Mouse (Mus musculus) hindbrain, embryonic 12.5 days (tissue): ENCODE data around the gene Gm6710. TPM values are rescaled to one million over a fixed set of nuclear protein-coding genes. Genes with fewer than 3 reads are reported as not detected.
"Not testable (repeated sequence)": the region's sequence is repeated elsewhere in the genome, so short reads cannot be mapped to it uniquely, and the experiment has no call there.

Source experiments
- ATAC-seq: fragments of 200-750 bp; cut with Nextera tagmentation; 2 replicates; pipeline ENCODE4 v1.8.0; 2017; ENCODE audit warnings: moderate TSS enrichment; ENCODE audit not compliant: low FRiP score
- H3K27ac ChIP-seq: fragments of 300-500 bp; sonication (generic); 2 replicates; pipeline ENCODE4 v1.5.1; 2016; ENCODE audit warnings: mild to moderate bottlenecking
- H3K27me3 ChIP-seq: fragments of 300-500 bp; sonication (generic); 2 replicates; pipeline ENCODE4 v1.6.1; 2016; ENCODE audit warnings: mild to moderate bottlenecking
- H3K36me3 ChIP-seq: fragments of 300-500 bp; sonication (generic); 2 replicates; pipeline ENCODE4 v1.6.1; 2016; ENCODE audit warnings: mild to moderate bottlenecking
- H3K4me1 ChIP-seq: fragments of 300-500 bp; sonication (generic); 2 replicates; pipeline ENCODE4 v1.6.1; 2016
- H3K4me2 ChIP-seq: fragments of 300-500 bp; sonication (generic); replicated peaks from 2 replicates; pipeline ENCODE4 v1.6.1; 2016; ENCODE audit warnings: mild to moderate bottlenecking
- H3K4me3 ChIP-seq: fragments of 300-500 bp; sonication (generic); 2 replicates; pipeline ENCODE4 v1.5.1; 2016; ENCODE audit warnings: mild to moderate bottlenecking
- H3K9ac ChIP-seq: fragments of 300-500 bp; sonication (generic); 2 replicates; pipeline ENCODE4 v1.6.1; 2016; ENCODE audit warnings: mild to moderate bottlenecking, moderate library complexity
- H3K9me3 ChIP-seq: fragments of 300-500 bp; sonication (generic); replicated peaks from 2 replicates; pipeline ENCODE4 v1.6.1; 2016; ENCODE audit warnings: mild to moderate bottlenecking
- WGBS: fragments of 180-500 bp; shearing (Covaris S2); methylation state at CpG from one replicate; pipeline ENCODE4 v1.1.7; 2016; 5-methylcytosine and 5-hydroxymethylcytosine counted together
- polyA plus RNA-seq: library from polyadenylated mRNA; unstranded; fragments of >200 nt; fragmentation: Nextera tagmentation; extraction: Ambion mirVana; gene quantifications from 2 replicates; pipeline ENCODE4 v1.2.1, GENCODE M21; 2016

The Gm6710 gene
- 23.8 and 26.1 TPM in 2 replicates for polyA plus RNA-seq

GRCm38 (mm10) chr2:175869024-175869423 lies at the start of gene Gm6710:
Gm6710 (plus strand) TSS chr2:175869219.
- H3K36me3 ChIP-seq, H3K4me2 ChIP-seq, H3K9me3 ChIP-seq, H3K27ac ChIP-seq, H3K9ac ChIP-seq, H3K4me1 ChIP-seq, ATAC-seq, H3K27me3 ChIP-seq, H3K4me3 ChIP-seq: not testable (repeated sequence)
- WGBS, result no CpG with 5 or more reads among the region's 7 CpGs

Other genes with a start within 250 kb of the Gm6710 start
- gene Gm11007, start 225.2 kb upstream of the Gm6710 start, polyA plus RNA-seq, result not detected in 2 replicates
- gene Zfp969, start 165.6 kb upstream of the Gm6710 start, polyA plus RNA-seq, result 6.9 and 7.0 TPM in 2 replicates
- gene Gm2007, start 127.7 kb upstream of the Gm6710 start, polyA plus RNA-seq, result not detected in 2 replicates
- 4.0 TPM in 1 of 2 replicates, not detected in the other for gene Gm14288, start 68.1 kb upstream of the Gm6710 start, polyA plus RNA-seq
- gene Zfp966, start 61.9 kb downstream of the Gm6710 start, polyA plus RNA-seq, result 4.1 and 4.7 TPM in 2 replicates
- 17.9 and 23.3 TPM in 2 replicates for gene Gm2026, start 96.1 kb downstream of the Gm6710 start, polyA plus RNA-seq